Mouse (Mus musculus): ENCODE results near the gene Hoxc6. TPM values are rescaled to one million over a fixed set of nuclear protein-coding genes. Genes with fewer than 3 reads are reported as not detected.

The Hoxc6 gene
- polyA plus RNA-seq, 2 experiments = 0.06 TPM; not detected in 1

- H3K9me3 ChIP-seq (ENCODE audit: control insufficient read depth, low read length) = no peaks in the 10 kb centered on the region
- H3K4me1 ChIP-seq (replicated peaks; ENCODE audit: control insufficient read depth in 2 of 2, insufficient read depth in 2 of 2, low read length in 1 of 2) = no peaks in the 10 kb centered on the region
- H3K36me3 ChIP-seq (replicated peaks; ENCODE audit: control insufficient read depth, insufficient read depth, low read depth) = no peaks in the 10 kb centered on the region
- ATAC-seq (ENCODE audit: insufficient read depth) (no peak), DNase-seq (ENCODE audit: low read depth in 3 of 3, low spot score in 3 of 3) (no peak)
- H3K4me3 ChIP-seq (ENCODE audit: insufficient read depth in 1 of 2, low read depth in 2 of 2, low read length in 2 of 2) = no peak overlapping the region
- 9% methylated on average over 13 of the region's 13 CpGs for WGBS (ENCODE audit: insufficient replicate concordance)
- H3K27me3 ChIP-seq (ENCODE audit: control insufficient read depth, insufficient read depth, low read length) = peaks cover 99% of the 10 kb centered on the region
- H3K4me2 ChIP-seq (ENCODE audit: low read depth) = no peak overlapping the region
- H3K27ac ChIP-seq = no peak overlapping the region
- no peak overlapping the region for H3K9ac ChIP-seq (replicated peaks)
- TF ChIP-seq CTCF (IDR thresholded peaks at IDR 0.05; ENCODE audit: low read depth) (no peak), EP300 (IDR thresholded peaks at IDR 0.05; ENCODE audit: low read depth) (no peak)
These were observed 4.9 kb downstream of the Hoxc6 start for GRCm38 (mm10) chr15:103002821-103003448.

GRCm38 (mm10) chr15:103005308-103005707 is 7.3 kb downstream of the Hoxc6 start:
- ATAC-seq (ENCODE audit: insufficient read depth) (no peak), DNase-seq (ENCODE audit: low read depth in 3 of 3, low spot score in 3 of 3) (no peak)
- Histone ChIP-seq H3K4me2 (ENCODE audit: low read depth) (no peak overlapping the region), H3K36me3 (replicated peaks; ENCODE audit: control insufficient read depth, insufficient read depth, low read depth) (no peaks in the 10 kb centered on the region), H3K9me3 (ENCODE audit: control insufficient read depth, low read length) (no peaks in the 10 kb centered on the region), H3K4me3 (ENCODE audit: insufficient read depth in 1 of 2, low read depth in 2 of 2, low read length in 2 of 2) (no peak overlapping the region), H3K27me3 (ENCODE audit: control insufficient read depth, insufficient read depth, low read length) (peaks cover 99% of the 10 kb centered on the region), H3K27ac (no peak overlapping the region), H3K4me1 (replicated peaks; ENCODE audit: control insufficient read depth in 2 of 2, insufficient read depth in 2 of 2, low read length in 1 of 2) (no peaks in the 10 kb centered on the region), H3K9ac (replicated peaks) (no peak overlapping the region)
- TF ChIP-seq EP300 (IDR thresholded peaks at IDR 0.05; ENCODE audit: low read depth) (no peak), CTCF (IDR thresholded peaks at IDR 0.05; ENCODE audit: low read depth) (no peak)
- 2% methylated on average over 17 of the region's 17 CpGs for WGBS (ENCODE audit: insufficient replicate concordance)

DNA sequence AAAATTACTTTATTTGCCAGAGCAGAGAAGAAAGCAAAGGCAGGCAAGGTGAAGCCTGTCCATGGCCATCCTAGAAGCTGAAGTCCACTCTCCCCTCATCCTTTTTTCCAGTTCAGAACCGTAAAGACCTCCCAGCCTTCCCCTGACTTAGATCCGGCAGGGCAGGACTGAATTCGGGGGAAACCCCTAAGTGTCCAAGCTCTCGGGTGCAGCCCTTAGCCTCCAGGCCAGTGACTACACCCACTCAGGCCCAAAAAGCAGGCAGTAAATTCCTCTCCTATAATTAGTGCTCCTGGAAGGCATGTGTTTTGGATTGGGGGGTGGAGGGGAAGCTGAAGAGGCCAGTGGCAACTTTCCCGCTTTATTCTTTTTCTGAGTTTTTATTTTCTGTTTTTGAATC is 7.7 kb downstream of the Hoxc6 start:
- Histone ChIP-seq H3K9ac (replicated peaks) (no peak overlapping the region), H3K9me3 (ENCODE audit: control insufficient read depth, low read length) (no peaks in the 10 kb centered on the region), H3K4me2 (ENCODE audit: low read depth) (no peak overlapping the region), H3K27ac (no peak overlapping the region), H3K4me1 (replicated peaks; ENCODE audit: control insufficient read depth in 2 of 2, insufficient read depth in 2 of 2, low read length in 1 of 2) (no peaks in the 10 kb centered on the region), H3K4me3 (ENCODE audit: insufficient read depth in 1 of 2, low read depth in 2 of 2, low read length in 2 of 2) (no peak overlapping the region), H3K36me3 (replicated peaks; ENCODE audit: control insufficient read depth, insufficient read depth, low read depth) (no peaks in the 10 kb centered on the region), H3K27me3 (ENCODE audit: control insufficient read depth, insufficient read depth, low read length) (peaks cover 99% of the 10 kb centered on the region)
- 10% methylated on average over 5 of the region's 5 CpGs for WGBS (ENCODE audit: insufficient replicate concordance)
- ATAC-seq (ENCODE audit: insufficient read depth) (no peak), DNase-seq (ENCODE audit: low read depth in 3 of 3, low spot score in 3 of 3) (no peak)
- no peak for TF ChIP-seq EP300 (IDR thresholded peaks at IDR 0.05; ENCODE audit: low read depth)
- no peak for TF ChIP-seq CTCF (IDR thresholded peaks at IDR 0.05; ENCODE audit: low read depth)

- peaks cover 99% of the 10 kb centered on the region for H3K27me3 ChIP-seq (ENCODE audit: control insufficient read depth, insufficient read depth, low read length)
- no peak for DNase-seq (ENCODE audit: low read depth in 3 of 3, low spot score in 3 of 3)
- no peaks in the 10 kb centered on the region for H3K36me3 ChIP-seq (replicated peaks; ENCODE audit: control insufficient read depth, insufficient read depth, low read depth)
- no peak overlapping the region for H3K9ac ChIP-seq (replicated peaks)
- H3K27ac ChIP-seq = no peak overlapping the region
- no peaks in the 10 kb centered on the region for H3K9me3 ChIP-seq (ENCODE audit: control insufficient read depth, low read length)
- no peak overlapping the region for H3K4me2 ChIP-seq (ENCODE audit: low read depth)
- H3K4me1 ChIP-seq (replicated peaks; ENCODE audit: control insufficient read depth in 2 of 2, insufficient read depth in 2 of 2, low read length in 1 of 2) = no peaks in the 10 kb centered on the region
- 25% methylated on average over 1 of the region's 1 CpGs for WGBS (ENCODE audit: insufficient replicate concordance)
- TF ChIP-seq CTCF (IDR thresholded peaks at IDR 0.05; ENCODE audit: low read depth) (no peak), EP300 (IDR thresholded peaks at IDR 0.05; ENCODE audit: low read depth) (no peak)
- no peak for ATAC-seq (ENCODE audit: insufficient read depth)
- no peak overlapping the region for H3K4me3 ChIP-seq (ENCODE audit: insufficient read depth in 1 of 2, low read depth in 2 of 2, low read length in 2 of 2)
These were observed 8.3 kb downstream of the Hoxc6 start for GRCm38 (mm10) chr15:103006326-103006725.

DNA sequence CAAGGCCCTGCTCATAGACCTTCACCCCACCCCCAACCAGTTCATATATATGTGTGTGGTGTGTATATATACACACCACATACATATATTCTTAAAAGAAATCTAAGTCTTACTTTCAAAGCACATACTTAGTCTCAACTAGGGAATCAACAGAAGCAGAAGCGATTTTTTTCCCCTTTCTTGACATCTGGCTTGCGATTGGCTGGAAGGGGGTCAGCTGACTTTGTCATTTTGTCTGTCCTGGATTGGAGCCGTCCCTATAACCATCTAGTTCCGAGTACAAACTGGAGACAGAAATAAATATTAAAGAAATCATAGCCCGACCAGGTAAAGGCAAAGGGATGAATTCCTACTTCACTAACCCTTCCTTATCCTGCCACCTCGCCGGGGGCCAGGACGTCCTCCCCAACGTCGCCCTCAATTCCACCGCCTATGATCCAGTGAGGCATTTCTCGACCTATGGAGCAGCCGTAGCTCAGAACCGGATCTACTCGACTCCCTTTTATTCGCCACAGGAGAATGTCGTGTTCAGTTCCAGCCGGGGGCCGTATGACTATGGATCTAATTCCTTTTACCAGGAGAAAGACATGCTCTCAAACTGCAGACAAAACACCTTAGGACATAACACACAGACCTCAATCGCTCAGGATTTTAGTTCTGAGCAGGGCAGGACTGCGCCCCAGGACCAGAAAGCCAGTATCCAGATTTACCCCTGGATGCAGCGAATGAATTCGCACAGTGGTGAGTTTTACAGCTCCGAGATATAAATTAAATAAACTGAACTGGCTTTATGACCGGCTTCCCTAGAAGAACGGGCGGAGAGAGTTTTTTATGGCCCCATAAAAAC is 11.4 kb downstream of the Hoxc6 start:
- ATAC-seq (ENCODE audit: insufficient read depth) = no peak
- Histone ChIP-seq H3K27me3 (ENCODE audit: control insufficient read depth, insufficient read depth, low read length) (peaks cover 100% of the 10 kb centered on the region), H3K4me3 (ENCODE audit: insufficient read depth in 1 of 2, low read depth in 2 of 2, low read length in 2 of 2) (no peak overlapping the region), H3K9me3 (ENCODE audit: control insufficient read depth, low read length) (no peaks in the 10 kb centered on the region), H3K36me3 (replicated peaks; ENCODE audit: control insufficient read depth, insufficient read depth, low read depth) (no peaks in the 10 kb centered on the region), H3K4me1 (replicated peaks; ENCODE audit: control insufficient read depth in 2 of 2, insufficient read depth in 2 of 2, low read length in 1 of 2) (no peaks in the 10 kb centered on the region), H3K27ac (no peak overlapping the region), H3K9ac (replicated peaks) (no peak overlapping the region), H3K4me2 (ENCODE audit: low read depth) (no peak overlapping the region)
- DNase-seq (ENCODE audit: low read depth in 3 of 3, low spot score in 3 of 3) = no peak
- WGBS (ENCODE audit: insufficient replicate concordance) = 2% methylated on average over 27 of the region's 27 CpGs
- no peak for TF ChIP-seq EP300 (IDR thresholded peaks at IDR 0.05; ENCODE audit: low read depth)
